Mouse (Mus musculus) erythroblast, embryonic 14.5 days (primary cell): ENCODE data around the gene Pttg1ip. TPM values are rescaled to one million over a fixed set of nuclear protein-coding genes. Genes with fewer than 3 reads are reported as not detected.

Experiments
- H3K27me3 ChIP-seq: 2 replicates; pipeline ENCODE4 v1.6.1; 2012; ENCODE audit warnings: inconsistent platforms; ENCODE audit not compliant: control insufficient read depth
- H3K36me3 ChIP-seq: 2 replicates; pipeline ENCODE4 v1.6.1; 2012; ENCODE audit warnings: mild to moderate bottlenecking, inconsistent platforms; ENCODE audit not compliant: control insufficient read depth
- H3K4me1 ChIP-seq: 2 replicates; pipeline ENCODE4 v1.6.1; 2012; ENCODE audit warnings: inconsistent platforms; ENCODE audit not compliant: control insufficient read depth
- H3K4me3 ChIP-seq: replicated peaks from 2 replicates; pipeline ENCODE3; 2012; ENCODE audit warnings: moderate library complexity, mild to moderate bottlenecking, inconsistent platforms
- H3K9me3 ChIP-seq: 2 replicates; pipeline ENCODE4 v1.6.1; 2012; ENCODE audit warnings: low read length, inconsistent platforms, mixed read lengths; ENCODE audit not compliant: control insufficient read depth
- GATA1 ChIP-seq: IDR thresholded peaks from 2 replicates; pipeline ENCODE4 v1.6.1; 2012; ENCODE audit warnings: low read length, inconsistent platforms, mixed read lengths
- TAL1 ChIP-seq: IDR thresholded peaks from 3 replicates; pipeline ENCODE4 v1.6.1; 2012; ENCODE audit warnings: low read length, inconsistent platforms, mixed read lengths
- polyA plus RNA-seq: library from polyadenylated mRNA; stranded (reverse); fragments of >175 nt; gene quantifications from 2 replicates; pipeline ENCODE4 v1.2.3, GENCODE M21; 2012

Gene Pttg1ip
- 7.2 and 9.7 TPM in 2 replicates for polyA plus RNA-seq

DNA sequence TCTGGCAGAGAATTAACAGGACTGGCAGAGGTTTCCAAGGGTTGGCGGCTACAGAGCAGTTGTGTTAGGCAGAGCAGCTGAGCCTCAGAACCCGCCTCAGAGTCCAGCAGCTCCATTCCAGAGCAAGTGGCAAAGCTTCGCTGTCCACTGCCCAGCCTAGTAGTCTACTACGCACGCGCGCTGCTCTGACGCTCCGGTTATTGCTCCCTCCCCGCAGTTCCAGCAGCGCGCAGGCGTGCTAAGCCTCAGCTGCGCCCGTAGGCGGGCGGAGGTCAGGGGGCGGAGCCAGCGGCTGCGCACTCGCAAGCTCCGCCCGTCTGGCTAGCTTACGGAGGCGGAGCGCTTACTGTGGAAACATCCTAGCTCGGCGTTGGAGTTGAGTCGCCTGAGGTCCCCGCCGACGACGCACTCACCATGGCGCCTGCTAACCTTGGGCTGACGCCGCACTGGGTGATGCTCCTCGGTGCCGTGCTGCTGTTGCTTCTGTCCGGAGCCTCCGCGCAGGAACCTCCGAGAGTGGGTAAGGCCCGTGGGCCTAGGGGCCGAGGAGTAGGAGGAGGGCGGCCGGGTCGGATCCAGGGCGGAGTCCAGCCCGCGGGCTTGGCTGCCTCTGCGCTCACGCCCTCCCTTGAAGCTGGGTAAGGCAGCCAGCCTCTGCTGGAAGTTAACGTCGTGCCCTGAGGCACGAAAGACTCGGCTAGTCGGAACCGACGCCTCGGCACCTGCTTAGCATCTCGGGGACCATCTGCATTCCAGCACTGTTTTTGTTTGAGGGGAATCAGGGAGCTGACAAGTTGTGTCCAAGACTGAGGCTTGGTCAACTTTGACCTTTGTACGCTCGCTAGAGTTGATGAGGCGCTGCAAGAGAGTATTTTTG lies at the start of gene Pttg1ip:
TSS of gene Pttg1ip (plus strand) at position 313 of the 877 bp plus-strand sequence.
- Histone ChIP-seq H3K4me3 (peak within 1 kb of the TSS; percentile 86), H3K27me3 (peaks cover 3% of the 10 kb centered on the region), H3K9me3 (no peaks in the 10 kb centered on the region), H3K36me3 (peaks cover 25% of the 10 kb centered on the region), H3K4me1 (peaks cover 46% of the 10 kb centered on the region)
- TF ChIP-seq GATA1 (no peak), TAL1 (no peak)

DNA sequence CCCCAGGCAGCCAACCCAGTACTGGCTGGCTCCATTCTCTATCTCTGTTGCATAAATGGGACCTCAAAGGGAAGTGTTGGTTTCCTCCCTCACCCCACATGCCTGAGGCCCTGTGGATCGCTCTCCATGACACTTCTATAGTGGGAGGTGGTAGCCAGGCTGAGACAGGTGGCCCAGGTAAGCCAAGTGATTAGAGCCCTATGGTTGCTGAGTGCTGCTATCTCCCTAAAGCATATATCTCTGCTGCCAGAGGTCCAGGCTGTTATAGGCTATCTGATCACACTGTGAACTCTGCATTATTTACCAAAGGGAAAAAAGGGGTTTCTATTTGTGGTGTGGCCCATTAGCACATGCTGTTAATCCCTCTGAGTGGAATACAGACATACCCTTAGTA lies 49.5 kb upstream of the Pttg1ip start:
- no peak for TF ChIP-seq TAL1
- TF ChIP-seq GATA1, result no peak
- H3K4me3 ChIP-seq, result no peak overlapping the region
- no peaks in the 10 kb centered on the region for H3K9me3 ChIP-seq
- peaks cover 45% of the 10 kb centered on the region for H3K4me1 ChIP-seq
- H3K36me3 ChIP-seq, result no peaks in the 10 kb centered on the region
- H3K27me3 ChIP-seq, result no peaks in the 10 kb centered on the region

DNA sequence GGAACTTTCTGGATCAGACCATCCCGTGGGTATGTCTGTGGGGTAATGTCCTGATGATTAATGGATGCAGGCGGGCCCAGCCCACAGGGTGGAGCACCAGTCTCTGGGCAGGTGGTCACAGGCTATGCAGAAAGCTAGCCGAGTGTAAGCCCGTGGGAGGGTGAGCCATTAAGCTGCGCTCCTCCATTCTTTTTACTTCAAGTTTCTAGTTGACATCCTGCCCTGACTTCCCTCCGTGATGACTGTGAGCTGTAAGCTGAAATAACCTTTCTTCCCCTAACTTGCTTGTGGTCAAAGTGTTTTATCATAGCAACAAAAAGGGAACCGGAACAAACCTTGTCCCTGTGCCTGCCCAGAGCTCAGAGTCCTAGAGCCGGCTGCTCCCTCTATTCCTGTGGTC lies 44.8 kb upstream of the Pttg1ip start:
- H3K27me3 ChIP-seq, result no peaks in the 10 kb centered on the region
- no peak overlapping the region for H3K4me3 ChIP-seq
- no peaks in the 10 kb centered on the region for H3K9me3 ChIP-seq
- TF ChIP-seq TAL1 (no peak), GATA1 (no peak)
- peaks cover 18% of the 10 kb centered on the region for H3K4me1 ChIP-seq
- H3K36me3 ChIP-seq, result no peaks in the 10 kb centered on the region

DNA sequence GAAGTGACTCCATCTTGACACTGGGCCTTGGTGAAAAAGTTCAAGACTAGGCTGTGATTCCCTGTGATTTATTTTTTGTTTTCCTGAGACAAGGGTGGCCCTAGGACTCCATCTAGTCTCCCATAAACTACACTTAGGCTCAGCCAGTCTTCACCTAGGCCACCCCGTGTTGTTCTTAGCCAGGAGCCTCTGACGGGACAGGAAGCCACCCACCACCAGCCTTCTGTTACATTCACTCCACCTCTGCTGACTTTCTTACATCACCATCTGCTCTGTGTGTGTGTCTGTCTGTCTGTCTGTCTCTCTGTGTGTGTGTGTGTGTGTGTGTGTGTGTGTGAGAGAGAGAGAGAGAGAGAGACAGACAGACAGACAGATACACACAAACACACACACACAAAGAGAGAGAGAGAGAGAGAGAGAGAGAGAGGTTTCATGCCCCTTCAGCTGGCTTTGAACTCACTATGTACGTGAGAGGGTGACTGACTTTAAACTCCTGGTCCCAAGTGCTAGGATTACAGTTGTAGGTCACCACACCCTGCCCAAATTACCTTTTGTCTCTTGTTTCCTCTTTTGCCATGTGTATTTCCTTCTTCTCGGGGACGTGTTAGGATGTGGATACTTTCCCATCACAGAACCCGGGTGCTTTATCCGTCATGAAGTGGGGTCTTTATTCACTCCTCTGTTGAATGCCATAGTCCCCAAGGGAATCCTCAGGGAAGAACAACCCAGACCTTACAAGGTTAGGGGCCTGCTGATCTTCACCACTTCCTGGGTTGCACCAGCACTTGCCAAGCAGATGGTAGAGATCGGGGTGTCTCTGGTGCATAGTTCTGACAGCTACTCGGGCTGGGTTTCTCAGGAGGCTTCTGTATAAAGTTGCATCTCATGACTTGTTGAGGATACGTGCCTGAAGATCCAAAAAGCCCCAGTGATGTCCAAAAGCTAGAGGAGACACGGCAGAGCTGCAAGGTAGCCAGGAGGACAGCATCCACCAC lies 44.0 kb upstream of the Pttg1ip start:
- Histone ChIP-seq H3K4me3 (no peak overlapping the region), H3K36me3 (no peaks in the 10 kb centered on the region), H3K4me1 (peaks cover 11% of the 10 kb centered on the region), H3K27me3 (no peaks in the 10 kb centered on the region), H3K9me3 (no peaks in the 10 kb centered on the region)
- TF ChIP-seq GATA1 (no peak), TAL1 (no peak)

DNA sequence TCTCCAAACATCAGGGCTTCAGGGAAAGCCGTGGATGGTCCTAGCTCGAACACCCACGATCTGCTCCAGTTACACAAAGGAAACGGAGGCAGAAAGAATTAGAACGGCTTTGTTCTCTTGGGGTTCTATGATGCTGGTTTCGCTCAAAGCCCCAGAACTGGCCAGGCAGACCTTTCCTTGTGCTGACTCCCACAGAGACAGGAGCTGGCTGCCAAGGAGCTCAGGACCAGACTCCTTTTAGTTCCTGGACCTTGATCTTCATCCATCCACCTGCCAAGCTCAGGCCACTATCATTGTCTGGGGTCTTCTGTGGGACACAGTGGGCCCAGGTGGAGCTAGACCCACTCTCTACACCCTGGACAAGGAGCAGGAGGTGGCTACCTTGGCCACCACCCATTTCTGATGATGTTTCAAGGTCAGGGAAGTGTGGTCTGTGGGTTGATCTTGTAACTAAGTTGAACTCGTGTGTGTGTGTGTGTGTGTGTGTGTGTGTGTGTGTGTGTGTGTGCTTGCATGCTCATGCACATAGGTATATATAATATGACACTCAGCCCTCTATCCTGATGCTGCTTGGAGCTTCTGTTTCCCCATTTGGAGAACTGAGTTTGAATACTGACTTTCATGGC lies 42.1 kb upstream of the Pttg1ip start:
- H3K4me1 ChIP-seq, result no peaks in the 10 kb centered on the region
- H3K4me3 ChIP-seq, result no peak overlapping the region
- no peaks in the 10 kb centered on the region for H3K27me3 ChIP-seq
- H3K9me3 ChIP-seq, result no peaks in the 10 kb centered on the region
- H3K36me3 ChIP-seq, result no peaks in the 10 kb centered on the region
- no peak for TF ChIP-seq TAL1

DNA sequence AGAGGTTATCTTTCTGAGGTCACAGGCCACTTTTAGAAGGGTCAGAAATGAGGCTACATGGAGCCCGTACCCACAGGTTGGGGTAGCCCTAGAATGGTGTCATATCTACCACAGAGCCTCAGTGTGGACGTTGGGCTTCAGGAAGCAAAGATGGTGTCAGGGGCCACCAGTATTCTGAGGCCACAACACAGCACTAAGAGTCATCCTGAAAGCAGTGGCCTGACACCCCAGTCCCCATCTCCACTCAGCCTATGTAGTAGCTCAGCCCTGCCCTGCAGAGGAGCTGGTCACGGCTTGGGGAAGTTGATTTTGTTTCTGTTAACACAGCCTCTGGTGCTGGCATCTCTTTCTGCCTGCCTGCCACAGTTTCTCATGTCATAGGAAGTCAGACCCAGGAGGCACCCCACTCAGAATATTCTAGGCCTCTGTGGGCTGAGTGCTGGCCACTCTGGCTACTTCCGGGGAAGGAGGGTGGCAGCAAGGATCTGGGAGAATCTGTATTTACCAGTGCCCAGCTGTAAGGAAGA lies 40.9 kb upstream of the Pttg1ip start:
- no peak overlapping the region for H3K4me3 ChIP-seq
- no peaks in the 10 kb centered on the region for H3K9me3 ChIP-seq
- no peaks in the 10 kb centered on the region for H3K4me1 ChIP-seq
- H3K36me3 ChIP-seq, result no peaks in the 10 kb centered on the region
- TF ChIP-seq TAL1, result no peak
- TF ChIP-seq GATA1, result no peak
- no peaks in the 10 kb centered on the region for H3K27me3 ChIP-seq

DNA sequence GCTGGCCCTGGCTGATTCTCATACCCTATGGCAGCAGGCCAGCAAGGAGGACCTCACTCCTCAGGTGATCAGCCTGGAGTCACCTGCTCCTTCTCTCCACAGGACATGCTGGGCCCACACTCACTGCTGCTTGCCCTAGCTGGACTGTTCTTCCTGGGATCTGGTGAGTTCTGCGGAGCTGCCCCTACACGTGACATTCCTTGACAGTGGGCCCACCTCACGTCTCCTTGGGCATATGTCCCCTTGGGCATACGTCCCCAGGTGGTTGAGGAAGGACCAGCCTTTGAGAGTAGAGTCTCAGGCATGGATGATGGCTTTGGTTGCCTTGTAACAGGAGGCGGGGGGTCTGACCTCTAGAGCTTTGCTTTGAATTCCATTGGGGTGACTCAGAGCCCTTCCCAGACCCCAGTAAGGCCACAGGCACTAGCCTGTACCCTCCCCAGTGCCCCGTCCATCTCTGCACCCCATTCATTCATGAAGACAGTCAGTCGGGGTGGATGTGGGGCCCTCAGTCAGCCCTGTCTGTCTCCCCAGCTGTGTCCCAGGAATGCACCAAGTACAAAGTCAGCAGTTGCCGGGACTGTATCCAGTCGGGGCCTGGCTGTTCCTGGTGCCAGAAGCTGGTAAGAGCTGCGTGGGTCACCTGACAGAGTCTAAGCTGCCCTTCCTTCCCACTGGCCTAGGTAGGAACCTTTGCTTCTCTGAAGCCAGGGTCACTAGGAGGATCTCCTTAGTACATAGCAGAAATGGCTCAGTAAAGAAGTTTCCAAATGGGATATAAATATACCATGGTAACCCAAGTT lies 39.5 kb upstream of the Pttg1ip start:
- Histone ChIP-seq H3K9me3 (no peaks in the 10 kb centered on the region), H3K27me3 (no peaks in the 10 kb centered on the region), H3K4me3 (no peak overlapping the region), H3K36me3 (no peaks in the 10 kb centered on the region), H3K4me1 (no peaks in the 10 kb centered on the region)
- no peak for TF ChIP-seq TAL1
- no peak for TF ChIP-seq GATA1

DNA sequence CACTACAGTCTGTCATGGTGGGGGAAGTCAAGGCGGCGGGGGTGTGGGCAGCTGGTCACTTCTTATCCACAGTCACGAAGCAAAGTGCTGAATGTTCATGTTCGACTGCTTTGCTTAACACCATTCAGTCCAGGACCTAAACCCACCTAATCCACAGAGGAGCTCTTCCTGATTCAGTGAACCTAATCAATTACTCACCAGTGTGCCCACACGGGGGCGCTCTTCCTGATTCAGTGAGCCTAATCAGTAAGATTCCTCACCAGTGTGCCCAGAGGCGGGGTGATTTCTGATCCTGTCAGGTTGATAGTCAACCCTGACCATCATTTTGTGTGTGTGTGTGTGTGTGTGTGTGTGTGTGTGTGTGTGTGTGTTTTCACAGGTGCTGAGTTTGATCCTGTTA lies 38.3 kb upstream of the Pttg1ip start:
- TF ChIP-seq GATA1, result no peak
- no peak for TF ChIP-seq TAL1
- H3K27me3 ChIP-seq, result no peaks in the 10 kb centered on the region
- H3K9me3 ChIP-seq, result no peaks in the 10 kb centered on the region
- no peaks in the 10 kb centered on the region for H3K36me3 ChIP-seq
- H3K4me1 ChIP-seq, result no peaks in the 10 kb centered on the region
- no peak overlapping the region for H3K4me3 ChIP-seq
